Mouse (Mus musculus): ENCODE results near the gene Zglp1. TPM values are rescaled to one million over a fixed set of nuclear protein-coding genes. Genes with fewer than 3 reads are reported as not detected.

Gene Zglp1
- polyA plus RNA-seq, 1 experiment from 2014 or later: 0.62 TPM

GRCm38 (mm10) chr9:21022288-21022687 is 44.6 kb downstream of the Zglp1 start:
- Histone ChIP-seq H3K4me2 (no peak overlapping the region), H3K9me3 (replicated peaks) (no peaks in the 10 kb centered on the region), H3K9ac (no peak overlapping the region), H3K36me3 (peaks cover 26% of the 10 kb centered on the region), H3K27me3 (replicated peaks) (peaks cover 18% of the 10 kb centered on the region), H3K4me3 (no peak overlapping the region), H3K4me1 (peaks cover 29% of the 10 kb centered on the region), H3K27ac (no peak overlapping the region; the same call in 1 of the 2 replicates)
- 71% methylated on average over 6 of the region's 6 CpGs for WGBS (ENCODE audit: insufficient replicate concordance)
- ATAC-seq: no peak

GRCm38 (mm10) chr9:21021363-21021762 is 45.5 kb downstream of the Zglp1 start:
- H3K4me2 ChIP-seq: no peak overlapping the region
- no peak overlapping the region for H3K27ac ChIP-seq
- H3K27me3 ChIP-seq (replicated peaks): peaks cover 28% of the 10 kb centered on the region
- 72% methylated on average over 3 of the region's 3 CpGs for WGBS (ENCODE audit: insufficient replicate concordance)
- ATAC-seq: no peak
- no peaks in the 10 kb centered on the region for H3K9me3 ChIP-seq (replicated peaks)
- no peak overlapping the region for H3K4me3 ChIP-seq
- H3K4me1 ChIP-seq: peaks cover 29% of the 10 kb centered on the region
- no peak overlapping the region for H3K9ac ChIP-seq
- peaks cover 19% of the 10 kb centered on the region; the same call in 1 of the 2 replicates for H3K36me3 ChIP-seq

- Histone ChIP-seq H3K27me3 (replicated peaks) (peaks cover 51% of the 10 kb centered on the region), H3K4me3 (no peak overlapping the region), H3K9me3 (replicated peaks) (no peaks in the 10 kb centered on the region), H3K9ac (no peak overlapping the region), H3K4me2 (no peak overlapping the region), H3K4me1 (peaks cover 41% of the 10 kb centered on the region), H3K27ac (no peak overlapping the region), H3K36me3 (peaks cover 10% of the 10 kb centered on the region; the same call in 1 of the 2 replicates)
- no peak for ATAC-seq
- 54% methylated on average over 2 of the region's 2 CpGs for WGBS (ENCODE audit: insufficient replicate concordance)
Observed at GRCm38 (mm10) chr9:21018600-21018999, 48.3 kb downstream of the Zglp1 start.

- peak overlapping the region; percentile 51 for H3K4me3 ChIP-seq
- H3K36me3 ChIP-seq: peaks cover 10% of the 10 kb centered on the region; the same call in 1 of the 2 replicates
- H3K9ac ChIP-seq: peak overlapping the region; percentile 23; the same call in 1 of the 2 replicates
- WGBS (ENCODE audit: insufficient replicate concordance): 22% methylated on average over 4 of the region's 4 CpGs
- ATAC-seq: no peak
- no peaks in the 10 kb centered on the region for H3K9me3 ChIP-seq (replicated peaks)
- peaks cover 51% of the 10 kb centered on the region for H3K27me3 ChIP-seq (replicated peaks)
- peaks cover 45% of the 10 kb centered on the region for H3K4me1 ChIP-seq
- H3K27ac ChIP-seq: no peak overlapping the region
- H3K4me2 ChIP-seq: peak overlapping the region; percentile 75
Observed at GRCm38 (mm10) chr9:21017177-21017575, 49.7 kb downstream of the Zglp1 start.

GRCm38 (mm10) chr9:21016331-21017176 is 50.3 kb downstream of the Zglp1 start:
- Histone ChIP-seq H3K4me1 (peaks cover 51% of the 10 kb centered on the region), H3K27ac (0 out of 2 replicates have a peak overlapping the region, but pooled peaks have one; percentile 1), H3K9ac (peak overlapping the region; percentile 44), H3K36me3 (peaks cover 10% of the 10 kb centered on the region; the same call in 1 of the 2 replicates), H3K9me3 (replicated peaks) (no peaks in the 10 kb centered on the region), H3K4me2 (peak overlapping the region; percentile 75), H3K27me3 (replicated peaks) (peaks cover 51% of the 10 kb centered on the region), H3K4me3 (peak overlapping the region; percentile 51)
- 6% methylated on average over 17 of the region's 17 CpGs for WGBS (ENCODE audit: insufficient replicate concordance)
- 0 out of 2 replicates have a peak, but pooled peaks have one; percentile 8 for ATAC-seq

- H3K36me3 ChIP-seq: peaks cover 10% of the 10 kb centered on the region; the same call in 1 of the 2 replicates
- peaks cover 55% of the 10 kb centered on the region for H3K4me1 ChIP-seq
- H3K9ac ChIP-seq: peak within 1 kb of the TSS; percentile 44
- peak within 1 kb of the TSS; percentile 50 for H3K27ac ChIP-seq
- ATAC-seq: peak; percentile 66
- H3K4me2 ChIP-seq: peak within 1 kb of the TSS; percentile 75
- no peaks in the 10 kb centered on the region for H3K9me3 ChIP-seq (replicated peaks)
- under 1% methylated on average over 30 of the region's 30 CpGs for WGBS (ENCODE audit: insufficient replicate concordance)
- peak within 1 kb of the TSS; percentile 51 for H3K4me3 ChIP-seq
- H3K27me3 ChIP-seq (replicated peaks): peaks cover 51% of the 10 kb centered on the region
Observed at GRCm38 (mm10) chr9:21015571-21016130, 51.2 kb downstream of the Zglp1 start, which contains the start of gene Icam1. TSS of gene Icam1 (plus strand) at chr9:21015985.

- peaks cover 9% of the 10 kb centered on the region; the same call in 1 of the 2 replicates for H3K36me3 ChIP-seq
- peak overlapping the region; percentile 44 for H3K9ac ChIP-seq
- peaks cover 51% of the 10 kb centered on the region for H3K27me3 ChIP-seq (replicated peaks)
- peak overlapping the region; percentile 50 for H3K27ac ChIP-seq
- 0 out of 2 replicates have a peak, but pooled peaks have one; percentile 23 for ATAC-seq
- no peaks in the 10 kb centered on the region for H3K9me3 ChIP-seq (replicated peaks)
- H3K4me2 ChIP-seq: peak overlapping the region; percentile 75
- H3K4me3 ChIP-seq: peak overlapping the region; percentile 51
- 3% methylated on average over 29 of the region's 29 CpGs for WGBS (ENCODE audit: insufficient replicate concordance)
- peaks cover 55% of the 10 kb centered on the region for H3K4me1 ChIP-seq
Observed at GRCm38 (mm10) chr9:21014691-21015570, 52.0 kb downstream of the Zglp1 start.

MicroRNAs encoded within 50 kb of the gene (microRNA counts, 519-probe panel; counts per million panel counts)
- 4,826 counts per million, percentile 84 among the panel's probes with 10 or more counts for microRNA mmu-miR-1900

Small RNAs within 50 kb of the gene (microRNA-seq; reads per million reads assigned to microRNA genes)
- gene Mir1900: not detected
- 1.1 reads per million for gene Mir7082

Other genes with a start within 250 kb of the Zglp1 start
- gene Rdh8, start 248.6 kb downstream of the Zglp1 start, polyA plus RNA-seq (2016; fragmentation: Nextera tagmentation; extraction: Ambion mirVana): not detected in 2 replicates
- gene A230050P20Rik, start 198.5 kb downstream of the Zglp1 start, polyA plus RNA-seq (2016; fragmentation: Nextera tagmentation; extraction: Ambion mirVana): 7.9 TPM in 2 replicates
- 10.5 and 11.3 TPM in 2 replicates for gene Angptl6, start 187.4 kb downstream of the Zglp1 start, polyA plus RNA-seq (2016; fragmentation: Nextera tagmentation; extraction: Ambion mirVana)
- gene Ppan, start 178.9 kb downstream of the Zglp1 start, polyA plus RNA-seq (2016; fragmentation: Nextera tagmentation; extraction: Ambion mirVana): 124 and 132 TPM in 2 replicates
- gene Eif3g, start 168.5 kb downstream of the Zglp1 start, polyA plus RNA-seq (2016; fragmentation: Nextera tagmentation; extraction: Ambion mirVana): 303 and 313 TPM in 2 replicates
- 97.3 and 101 TPM in 2 replicates for gene Dnmt1, start 107.2 kb downstream of the Zglp1 start, polyA plus RNA-seq (2016; fragmentation: Nextera tagmentation; extraction: Ambion mirVana)
- 6.6 and 6.7 TPM in 2 replicates for gene S1pr2, start 90.3 kb downstream of the Zglp1 start, polyA plus RNA-seq (2016; fragmentation: Nextera tagmentation; extraction: Ambion mirVana)
- 89.3 and 91.4 TPM in 2 replicates for gene Mrpl4, start 64.4 kb downstream of the Zglp1 start, polyA plus RNA-seq (2016; fragmentation: Nextera tagmentation; extraction: Ambion mirVana)
- 9.9 TPM in 2 replicates for gene Icam1, start 51.1 kb downstream of the Zglp1 start, polyA plus RNA-seq (2016; fragmentation: Nextera tagmentation; extraction: Ambion mirVana)
- gene Icam4, start 37.7 kb downstream of the Zglp1 start, polyA plus RNA-seq (2016; fragmentation: Nextera tagmentation; extraction: Ambion mirVana): 231 and 238 TPM in 2 replicates
- 0.42 and 0.45 TPM in 2 replicates for gene Icam5, start 35.0 kb downstream of the Zglp1 start, polyA plus RNA-seq (2016; fragmentation: Nextera tagmentation; extraction: Ambion mirVana)
- gene Gm49373, start 6.0 kb upstream of the Zglp1 start, polyA plus RNA-seq (2016; fragmentation: Nextera tagmentation; extraction: Ambion mirVana): 0.77 and 0.98 TPM in 2 replicates
- gene Fdx1l, start 6.5 kb upstream of the Zglp1 start, polyA plus RNA-seq (2016; fragmentation: Nextera tagmentation; extraction: Ambion mirVana): 48.7 and 49.6 TPM in 2 replicates
- gene Gm38431, start 24.9 kb upstream of the Zglp1 start, polyA plus RNA-seq (2016; fragmentation: Nextera tagmentation; extraction: Ambion mirVana): 1.2 and 2.1 TPM in 2 replicates
- gene Raver1, start 24.9 kb upstream of the Zglp1 start, polyA plus RNA-seq (2016; fragmentation: Nextera tagmentation; extraction: Ambion mirVana): 39.8 and 43.8 TPM in 2 replicates
- 8.5 and 10.4 TPM in 2 replicates for gene Tyk2, start 64.2 kb upstream of the Zglp1 start, polyA plus RNA-seq (2016; fragmentation: Nextera tagmentation; extraction: Ambion mirVana)
- 221 and 228 TPM in 2 replicates for gene Cdc37, start 82.9 kb upstream of the Zglp1 start, polyA plus RNA-seq (2016; fragmentation: Nextera tagmentation; extraction: Ambion mirVana)
- 2.6 and 2.9 TPM in 2 replicates for gene Pde4a, start 98.6 kb upstream of the Zglp1 start, polyA plus RNA-seq (2016; fragmentation: Nextera tagmentation; extraction: Ambion mirVana)
- 39.8 and 41.6 TPM in 2 replicates for gene Keap1, start 172.3 kb upstream of the Zglp1 start, polyA plus RNA-seq (2016; fragmentation: Nextera tagmentation; extraction: Ambion mirVana)
- 0.10 and 0.12 TPM in 2 replicates for gene S1pr5, start 181.3 kb upstream of the Zglp1 start, polyA plus RNA-seq (2016; fragmentation: Nextera tagmentation; extraction: Ambion mirVana)
- gene Atg4d, start 198.2 kb upstream of the Zglp1 start, polyA plus RNA-seq (2016; fragmentation: Nextera tagmentation; extraction: Ambion mirVana): 85.7 and 85.9 TPM in 2 replicates
- 14.5 and 15.5 TPM in 2 replicates for gene Kri1, start 220.9 kb upstream of the Zglp1 start, polyA plus RNA-seq (2016; fragmentation: Nextera tagmentation; extraction: Ambion mirVana)
- gene Cdkn2d, start 224.3 kb upstream of the Zglp1 start, polyA plus RNA-seq (2016; fragmentation: Nextera tagmentation; extraction: Ambion mirVana): 87.4 and 88.6 TPM in 2 replicates
- gene Ap1m2, start 245.2 kb upstream of the Zglp1 start, polyA plus RNA-seq (2016; fragmentation: Nextera tagmentation; extraction: Ambion mirVana): 0.10 and 0.25 TPM in 2 replicates